Mouse (Mus musculus) small intestine, adult 2 months (tissue): ENCODE results near the gene Gm13030. TPM values are rescaled to one million over a fixed set of nuclear protein-coding genes. Genes with fewer than 3 reads are reported as not detected.
"Not testable (repeated sequence)": the region's sequence is repeated elsewhere in the genome, so short reads cannot be mapped to it uniquely, and the experiment has no call there.

ENCODE experiments used
- H3K27ac ChIP-seq: fragments of 200-500 bp; 2 replicates; pipeline ENCODE4 v1.5.1; 2012; ENCODE audit warnings: low read depth, low read length, control low read depth, inconsistent platforms; ENCODE audit not compliant: insufficient read depth
- H3K27me3 ChIP-seq: fragments of 200-500 bp; 2 replicates; pipeline ENCODE4 v1.6.1; 2012; ENCODE audit warnings: mild to moderate bottlenecking, moderate library complexity, low read length, inconsistent platforms; ENCODE audit not compliant: control insufficient read depth, insufficient read depth
- H3K36me3 ChIP-seq: fragments of 200-500 bp; 2 replicates; pipeline ENCODE4 v1.6.1; 2012; ENCODE audit warnings: mild to moderate bottlenecking, low read length, control low read depth, inconsistent platforms; ENCODE audit not compliant: control insufficient read depth, insufficient read depth
- H3K4me1 ChIP-seq: fragments of 200-500 bp; 2 replicates; pipeline ENCODE4 v1.6.1; 2012; ENCODE audit warnings: low read length, inconsistent platforms, mixed read lengths; ENCODE audit not compliant: control insufficient read depth, insufficient read depth, insufficient read length
- H3K4me3 ChIP-seq: fragments of 200-500 bp; 2 replicates; pipeline ENCODE4 v1.5.1; 2012; ENCODE audit warnings: low read depth, mild to moderate bottlenecking, control low read depth, inconsistent platforms, low read length, moderate library complexity
- CTCF ChIP-seq: fragments of 200-500 bp; IDR thresholded peaks from 2 replicates; pipeline ENCODE4 v1.5.1; 2012; ENCODE audit warnings: low read depth, mild to moderate bottlenecking, control low read depth, inconsistent platforms, low read length, moderate library complexity, mixed read lengths; ENCODE audit not compliant: insufficient replicate concordance, insufficient read length; ENCODE audit errors: extremely low read depth
- POLR2A ChIP-seq: fragments of 200-500 bp; IDR thresholded peaks from 2 replicates; pipeline ENCODE4 v1.6.1; 2012; ENCODE audit warnings: low read depth, mild to moderate bottlenecking, control low read depth, inconsistent platforms, low read length, moderate library complexity
- WGBS: fragments of 180-500 bp; shearing (Covaris S2); methylation state at CpG from one replicate; pipeline ENCODE4 v1.1.7; 2018; 5-methylcytosine and 5-hydroxymethylcytosine counted together
- polyA plus RNA-seq: library from polyadenylated mRNA; depleted of rRNA; stranded (reverse); fragments of >200 nt; gene quantifications from 2 replicates; pipeline ENCODE4 v1.2.3, GENCODE M21; 2012

The Gm13030 gene
- polyA plus RNA-seq, 1 experiment, result not detected

DNA sequence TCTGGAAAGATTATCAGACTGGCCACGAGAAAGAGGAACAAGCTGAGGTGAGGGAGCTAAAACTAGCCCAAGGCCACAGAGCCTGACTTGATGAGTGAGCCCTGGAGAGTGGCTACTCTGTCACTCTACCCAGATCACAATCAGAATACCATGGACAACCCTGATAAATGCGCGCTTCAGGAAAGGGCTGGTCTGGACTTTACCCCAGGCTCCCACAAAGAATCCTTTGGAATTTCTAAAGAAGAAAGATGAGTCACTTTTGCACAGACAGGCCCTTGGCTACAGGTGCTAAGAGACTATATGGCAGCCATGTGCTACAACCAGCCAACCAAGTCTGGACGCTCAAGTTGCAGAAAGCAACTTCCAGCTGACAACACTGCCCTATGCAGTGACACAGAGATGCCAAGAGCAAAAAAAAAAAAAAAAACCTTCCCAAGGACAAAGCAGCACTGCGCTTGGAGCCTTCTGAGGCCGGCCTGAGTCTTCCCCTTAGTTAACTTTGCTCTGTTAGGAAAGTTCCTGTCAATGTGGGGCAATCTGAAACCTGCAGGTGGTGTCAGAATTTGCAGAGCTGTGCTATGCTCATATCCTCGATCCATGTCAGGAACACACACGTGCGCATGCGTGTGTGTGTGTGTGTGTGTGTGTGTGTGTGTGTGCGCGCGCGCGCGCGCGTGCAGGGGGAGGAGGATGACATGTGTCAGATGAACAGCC lies 32.0 kb upstream of the Gm13030 start:
- H3K36me3 ChIP-seq, result peaks cover 54% of the 10 kb centered on the region
- H3K27me3 ChIP-seq, result no peaks in the 10 kb centered on the region
- TF ChIP-seq POLR2A, result no peak
- peaks cover 5% of the 10 kb centered on the region for H3K4me1 ChIP-seq
- 84% methylated on average over 18 of the region's 18 CpGs for WGBS
- H3K4me3 ChIP-seq, result no peak overlapping the region
- H3K27ac ChIP-seq, result no peak overlapping the region

GRCm38 (mm10) chr4:138899361-138899760 lies 25.6 kb upstream of the Gm13030 start:
- no peaks in the 10 kb centered on the region for H3K27me3 ChIP-seq
- WGBS, result 81% methylated on average over 7 of the region's 7 CpGs
- no peak overlapping the region for H3K4me3 ChIP-seq
- no peak overlapping the region for H3K27ac ChIP-seq
- H3K36me3 ChIP-seq, result peaks cover 74% of the 10 kb centered on the region
- TF ChIP-seq POLR2A (no peak), CTCF (no peak)
- no peaks in the 10 kb centered on the region for H3K4me1 ChIP-seq

GRCm38 (mm10) chr4:138893789-138894188 lies 20.0 kb upstream of the Gm13030 start:
- not testable (repeated sequence) for H3K27me3 ChIP-seq, H3K4me1 ChIP-seq, H3K27ac ChIP-seq, H3K4me3 ChIP-seq
- H3K36me3 ChIP-seq, result peaks cover 59% of the 10 kb centered on the region
- 94% methylated on average over 11 of the region's 11 CpGs for WGBS

- H3K4me1 ChIP-seq, result no peaks in the 10 kb centered on the region
- 72% methylated on average over 6 of the region's 6 CpGs for WGBS
- no peaks in the 10 kb centered on the region for H3K27me3 ChIP-seq
- no peak for TF ChIP-seq CTCF
- TF ChIP-seq POLR2A, result no peak
- peaks cover 49% of the 10 kb centered on the region for H3K36me3 ChIP-seq
- no peak overlapping the region for H3K4me3 ChIP-seq
- H3K27ac ChIP-seq, result no peak overlapping the region
These were observed 18.9 kb upstream of the Gm13030 start for GRCm38 (mm10) chr4:138892655-138893054.

- Histone ChIP-seq H3K4me1 (no peaks in the 10 kb centered on the region), H3K27ac (no peak overlapping the region), H3K4me3 (no peak overlapping the region), H3K27me3 (no peaks in the 10 kb centered on the region), H3K36me3 (peaks cover 23% of the 10 kb centered on the region)
- no peak for TF ChIP-seq CTCF
- TF ChIP-seq POLR2A, result no peak
- 52% methylated on average over 8 of the region's 8 CpGs for WGBS
These were observed 15.9 kb upstream of the Gm13030 start for GRCm38 (mm10) chr4:138889635-138890034.

DNA sequence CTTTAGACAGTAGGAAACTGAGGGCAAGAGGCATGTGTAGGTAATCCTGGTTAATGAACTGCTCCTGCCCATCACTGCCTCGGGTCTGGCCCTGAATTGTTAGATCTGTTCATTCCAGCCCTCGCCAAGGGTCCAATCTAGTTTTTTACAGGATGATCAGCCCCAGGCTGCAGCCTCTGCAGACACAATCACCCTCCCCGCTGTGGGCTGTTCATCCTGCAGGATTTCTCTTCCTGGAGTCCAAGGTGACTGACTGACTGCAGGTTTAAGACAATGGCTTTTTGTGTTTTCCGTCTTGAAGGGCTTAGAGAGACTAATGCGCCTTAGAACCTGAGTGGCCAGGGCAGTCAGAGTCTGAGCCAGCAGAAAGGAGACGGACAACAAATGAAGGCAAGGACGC lies 15.4 kb upstream of the Gm13030 start:
- Histone ChIP-seq H3K27ac (no peak overlapping the region), H3K4me3 (no peak overlapping the region), H3K36me3 (peaks cover 18% of the 10 kb centered on the region), H3K27me3 (no peaks in the 10 kb centered on the region), H3K4me1 (no peaks in the 10 kb centered on the region)
- TF ChIP-seq POLR2A, result no peak
- no peak for TF ChIP-seq CTCF
- 32% methylated on average over 7 of the region's 7 CpGs for WGBS

- TF ChIP-seq POLR2A (no peak), CTCF (peak; percentile 90; the same call in 1 of the 2 replicates)
- no peaks in the 10 kb centered on the region for H3K36me3 ChIP-seq
- H3K27ac ChIP-seq, result no peak overlapping the region
- H3K4me1 ChIP-seq, result peaks cover 11% of the 10 kb centered on the region; the same call in 1 of the 2 replicates
- no peak overlapping the region for H3K4me3 ChIP-seq
- WGBS, result 11% methylated on average over 6 of the region's 6 CpGs
- H3K27me3 ChIP-seq, result no peaks in the 10 kb centered on the region
These were observed 10.5 kb upstream of the Gm13030 start for GRCm38 (mm10) chr4:138884261-138884660.
